Mouse (Mus musculus): ENCODE measurements around the gene Gpx5. TPM values are rescaled to one million over a fixed set of nuclear protein-coding genes. Genes with fewer than 3 reads are reported as not detected.

Gene Gpx5
- total RNA-seq, 2 experiments from 2014 or later = not detected

DNA sequence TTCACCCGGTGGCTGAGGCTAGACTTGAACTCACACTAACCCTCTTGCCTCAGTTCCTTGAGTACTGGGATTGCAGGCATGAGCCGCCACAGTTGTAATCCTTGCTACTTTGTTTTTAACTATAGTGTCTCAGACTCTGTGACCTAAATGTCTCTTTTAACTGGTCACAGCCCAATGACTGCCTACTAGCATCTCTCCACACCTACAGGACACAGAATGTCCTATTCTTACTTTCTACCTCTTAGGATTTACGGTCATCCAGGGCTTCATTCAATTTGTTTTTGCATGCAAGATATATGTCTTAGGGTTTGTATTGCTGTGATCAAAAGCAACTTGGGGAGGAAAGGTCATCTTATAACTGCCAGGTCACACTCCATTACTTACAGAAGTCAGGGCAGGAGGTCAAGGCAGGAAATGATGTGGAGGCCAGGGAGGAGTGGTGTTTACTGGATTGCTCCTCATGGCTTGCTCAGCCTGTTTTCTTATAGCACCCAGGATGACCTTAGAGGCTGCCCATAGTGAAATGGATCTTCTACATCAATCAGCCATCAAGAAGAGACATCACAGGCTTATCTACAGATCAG is 12.0 kb upstream of the Gpx5 start:
- intact Hi-C loops (cut with DNase I) = no loop called here
- no peak overlapping the region for H3K4me3 ChIP-seq
- H3K27ac ChIP-seq = no peak overlapping the region
- DNase-seq (ENCODE audit: extremely low spot score in 1 of 2, low spot score in 2 of 2) = no peak
- TF ChIP-seq CTCF (IDR thresholded peaks at IDR 0.05) = no peak

DNA sequence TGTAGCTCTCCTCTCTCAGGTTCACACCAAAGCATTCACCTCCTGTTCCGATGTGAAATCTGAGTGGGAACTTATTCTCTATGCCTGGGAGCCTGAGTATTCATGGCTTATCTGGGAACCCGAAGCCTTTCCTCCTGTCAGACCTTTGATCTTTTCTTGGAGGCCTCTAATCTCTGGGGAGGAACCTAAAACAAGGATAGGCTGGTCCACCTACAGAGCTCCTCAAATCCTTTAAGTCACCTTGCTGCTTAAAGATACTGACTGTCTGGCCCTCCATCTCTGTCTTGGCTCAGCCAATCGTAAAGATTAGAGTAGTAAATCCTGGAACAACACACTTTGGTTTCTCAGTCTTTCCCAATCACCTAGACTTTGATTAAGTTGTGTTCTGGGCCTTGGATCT is 6.0 kb upstream of the Gpx5 start:
- DNase-seq (ENCODE audit: extremely low spot score in 1 of 2, low spot score in 2 of 2) = no peak
- no peak for TF ChIP-seq CTCF (IDR thresholded peaks at IDR 0.05)
- Histone ChIP-seq H3K4me3 (no peak overlapping the region), H3K27ac (no peak overlapping the region)
- intact Hi-C loops (cut with DNase I) = no loop called here

DNA sequence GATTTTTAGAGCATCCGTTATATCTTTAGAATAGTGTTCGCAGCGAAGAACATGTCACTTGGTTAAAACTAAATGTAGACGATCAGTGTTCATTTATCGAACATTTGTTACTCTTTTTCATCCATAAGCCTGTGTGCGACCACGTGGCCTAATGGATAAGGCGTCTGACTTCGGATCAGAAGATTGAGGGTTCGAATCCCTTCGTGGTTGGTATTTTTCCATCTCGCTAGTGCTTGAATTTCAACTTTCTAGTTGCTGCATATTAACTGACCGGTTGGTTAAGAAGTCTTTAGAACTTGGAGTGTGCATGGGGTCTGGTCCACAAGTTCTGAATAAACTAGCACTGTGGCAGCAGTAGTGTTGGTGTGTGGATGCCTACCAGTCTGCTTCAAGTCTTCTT is 13.0 kb downstream of the Gpx5 start:
- TF ChIP-seq CTCF (IDR thresholded peaks at IDR 0.05) = no peak
- intact Hi-C loops (cut with DNase I) = loop anchor here (1.0 to 10.0 kb wide), 5 partner anchors 20 to 605 kb away; partner anchors contain the start of gene Zkscan3
- DNase-seq (ENCODE audit: extremely low spot score in 1 of 2, low spot score in 2 of 2) = peak; percentile 89
- Histone ChIP-seq H3K4me3 (peak overlapping the region; percentile 53), H3K27ac (no peak overlapping the region)

DNA sequence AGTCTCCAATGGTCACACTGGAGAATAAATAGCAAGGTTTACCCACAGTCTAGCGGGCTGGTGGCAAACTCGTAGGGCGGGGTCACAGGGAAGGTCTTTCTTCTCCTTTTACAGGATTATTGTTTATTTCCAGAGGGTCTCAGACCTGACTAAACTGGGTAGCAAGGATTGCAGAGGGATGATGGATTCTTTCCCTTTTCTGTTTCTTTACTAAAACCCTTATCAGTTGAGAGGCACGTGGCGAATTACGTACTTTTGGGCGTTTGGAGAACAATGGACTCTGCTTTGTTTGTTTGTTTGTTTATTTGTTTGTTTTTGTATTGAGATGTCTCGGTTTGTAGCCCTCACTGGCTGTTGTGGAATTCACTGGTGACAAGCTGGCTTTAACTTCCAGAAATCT is 13.5 kb downstream of the Gpx5 start:
- no peak overlapping the region for H3K27ac ChIP-seq
- intact Hi-C loops (cut with DNase I) = loop anchor here (1.0 to 10.0 kb wide), 5 partner anchors 20 to 606 kb away; partner anchors contain the start of gene Zkscan3
- TF ChIP-seq CTCF (IDR thresholded peaks at IDR 0.05) = no peak
- DNase-seq (ENCODE audit: extremely low spot score in 1 of 2, low spot score in 2 of 2) = no peak
- H3K4me3 ChIP-seq = peak overlapping the region; percentile 53

DNA sequence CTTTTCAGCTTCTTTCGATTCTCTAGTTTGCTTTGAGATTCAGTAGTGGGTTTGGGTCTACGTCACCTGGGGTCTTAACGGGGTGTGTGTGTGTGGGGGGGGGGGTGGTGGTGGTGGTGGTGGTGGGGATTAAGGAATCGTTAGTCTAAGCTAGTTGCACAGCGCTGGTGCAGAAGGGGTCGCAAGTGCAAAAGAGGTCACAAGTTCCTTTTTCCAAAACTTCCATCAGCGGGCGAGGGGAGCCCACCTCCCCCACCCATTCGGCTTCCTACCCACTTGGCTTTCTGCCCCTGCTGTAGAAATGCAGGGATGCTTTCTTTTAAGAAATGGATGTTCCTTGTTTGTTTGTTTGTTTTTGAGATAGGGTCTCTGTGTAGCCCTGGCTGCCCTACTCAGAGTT is 16.0 kb downstream of the Gpx5 start:
- peak overlapping the region; percentile 60 for H3K4me3 ChIP-seq
- TF ChIP-seq CTCF (IDR thresholded peaks at IDR 0.05) = no peak
- H3K27ac ChIP-seq = no peak overlapping the region
- no peak for DNase-seq (ENCODE audit: extremely low spot score in 1 of 2, low spot score in 2 of 2)
- intact Hi-C loops (cut with DNase I) = loop anchor here (2.0 to 10.0 kb wide), 5 partner anchors 50 to 608 kb away; partner anchors contain the start of gene Zkscan3

DNA sequence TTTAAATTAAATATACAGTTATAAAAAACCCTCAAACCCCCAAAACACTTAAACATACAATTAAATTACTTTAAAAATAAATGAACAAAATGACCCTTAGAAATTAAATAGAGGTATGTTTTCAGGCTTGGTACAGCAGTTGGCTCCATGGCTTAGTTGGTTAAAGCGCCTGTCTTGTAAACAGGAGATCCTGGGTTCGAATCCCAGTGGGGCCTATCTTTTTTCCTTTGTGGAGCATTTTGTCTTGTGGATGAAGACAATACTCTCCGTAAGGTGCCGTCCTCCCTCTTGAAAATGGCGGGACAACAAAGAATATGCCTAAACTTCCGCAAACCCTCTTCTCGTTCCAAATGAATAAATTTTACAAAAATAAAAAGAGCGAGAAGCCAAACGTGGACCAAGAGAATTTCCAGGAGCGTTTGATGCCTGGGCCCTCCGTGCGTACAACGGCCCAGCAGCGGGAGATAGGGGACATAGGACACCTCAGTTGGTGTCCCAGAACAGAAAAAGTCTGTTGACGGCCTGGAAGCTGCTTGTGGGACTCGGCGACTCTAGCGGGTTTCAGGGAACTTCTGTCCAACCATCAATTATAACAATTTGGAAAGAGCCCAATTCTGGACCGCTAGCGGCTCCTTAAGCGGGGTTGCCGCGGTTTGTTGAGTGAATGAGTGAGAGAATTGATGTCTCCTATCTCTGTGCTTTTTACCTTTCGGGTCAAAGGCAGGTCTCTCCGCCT is 16.5 kb downstream of the Gpx5 start:
- intact Hi-C loops (cut with DNase I) = loop anchor here (2.0 to 10.0 kb wide), 8 partner anchors 17 to 609 kb away; partner anchors contain the start of gene Zkscan3
- no peak overlapping the region for H3K27ac ChIP-seq
- TF ChIP-seq CTCF (IDR thresholded peaks at IDR 0.05) = no peak
- H3K4me3 ChIP-seq = peak overlapping the region; percentile 60
- peak; percentile 85 to 88 for DNase-seq (ENCODE audit: extremely low spot score in 1 of 2, low spot score in 2 of 2)

DNA sequence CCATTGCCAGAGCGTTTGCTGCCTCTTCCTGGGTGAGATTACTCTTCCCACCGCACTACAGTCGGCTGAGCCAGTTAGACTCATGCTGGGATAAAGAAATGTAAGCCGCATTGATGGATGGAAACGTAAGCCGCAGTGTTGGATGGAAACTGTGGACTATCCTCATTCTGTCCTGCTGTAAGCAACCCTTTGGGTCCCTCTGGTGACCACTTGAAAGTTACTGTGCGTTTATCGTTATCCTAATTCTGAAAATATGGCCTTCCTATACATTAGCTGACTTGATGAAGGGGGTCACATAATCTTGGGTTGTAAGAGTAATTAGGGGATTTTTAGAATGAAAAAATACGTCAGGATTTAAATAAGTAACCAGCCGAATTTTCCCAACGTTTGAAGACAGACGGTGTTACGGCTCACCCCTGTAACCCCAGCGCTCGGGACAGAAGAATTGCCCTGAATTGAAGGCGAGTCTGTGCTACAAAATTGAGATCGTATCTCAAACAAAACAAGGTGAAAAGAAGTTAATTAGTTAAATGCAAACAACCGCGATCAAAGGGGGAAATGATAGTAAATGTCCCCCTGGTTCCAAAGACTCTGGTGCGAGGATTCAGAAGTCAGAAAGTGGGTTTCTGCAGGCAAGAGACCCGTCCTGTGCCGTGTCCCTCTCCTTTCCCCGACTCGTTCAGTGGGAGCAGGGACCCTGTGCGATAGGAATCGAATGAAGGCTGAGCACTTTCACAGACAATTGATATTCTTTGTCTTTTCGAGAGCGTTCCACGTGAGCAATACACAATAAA is 17.3 kb downstream of the Gpx5 start:
- DNase-seq (ENCODE audit: extremely low spot score in 1 of 2, low spot score in 2 of 2) = peak in 1 of 2 experiments; percentile 26
- intact Hi-C loops (cut with DNase I) = loop anchor here (2.0 to 10.0 kb wide), 6 partner anchors 16 to 610 kb away; partner anchors contain the start of gene Zkscan3
- Histone ChIP-seq H3K27ac (no peak overlapping the region), H3K4me3 (peak overlapping the region; percentile 60)
- TF ChIP-seq CTCF (IDR thresholded peaks at IDR 0.05) = peak; percentile 37

DNA sequence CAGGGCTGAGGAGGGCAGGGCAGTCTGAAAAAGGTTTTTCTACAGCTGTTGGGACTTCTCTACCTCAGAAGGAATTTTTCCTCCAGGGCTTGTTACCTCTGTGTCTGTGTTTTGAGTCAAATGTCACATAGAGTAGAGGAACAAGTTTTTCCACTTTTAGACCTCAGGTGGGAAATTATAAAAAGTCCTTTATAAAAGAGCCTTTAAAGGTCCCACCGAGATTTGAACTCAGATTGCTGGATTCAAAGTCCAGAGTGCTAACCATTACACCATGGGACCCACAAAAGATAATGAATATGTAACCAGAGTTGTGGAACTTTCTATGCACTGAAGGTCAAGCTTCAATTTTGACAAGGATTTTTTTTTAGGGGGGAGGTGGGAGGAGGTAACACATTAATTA is 24.3 kb downstream of the Gpx5 start:
- no peak overlapping the region for H3K27ac ChIP-seq
- TF ChIP-seq CTCF (IDR thresholded peaks at IDR 0.05) = no peak
- DNase-seq (ENCODE audit: extremely low spot score in 1 of 2, low spot score in 2 of 2) = no peak
- H3K4me3 ChIP-seq = no peak overlapping the region
- intact Hi-C loops (cut with DNase I) = no loop called here

DNA sequence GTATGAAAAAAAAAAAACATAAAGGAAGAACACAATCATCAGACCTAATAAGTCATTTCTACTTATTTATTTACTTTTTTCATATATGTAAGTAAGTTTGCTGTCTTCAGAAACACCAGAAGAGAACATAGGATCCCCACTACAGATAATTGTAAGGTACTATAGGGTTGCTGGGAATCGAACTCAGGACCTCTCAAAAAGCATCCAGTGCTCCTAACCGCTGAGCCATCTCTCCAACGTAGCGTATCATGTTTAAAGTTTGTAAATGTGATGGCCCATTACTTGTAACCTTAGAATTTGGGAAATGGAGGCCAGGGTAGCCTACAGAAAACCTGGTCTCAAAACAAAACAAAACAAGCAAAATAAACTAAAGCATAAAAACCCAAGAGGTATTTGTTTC is 25.0 kb downstream of the Gpx5 start:
- no peak overlapping the region for H3K4me3 ChIP-seq
- no peak for DNase-seq (ENCODE audit: extremely low spot score in 1 of 2, low spot score in 2 of 2)
- intact Hi-C loops (cut with DNase I) = no loop called here
- TF ChIP-seq CTCF (IDR thresholded peaks at IDR 0.05) = no peak
- no peak overlapping the region for H3K27ac ChIP-seq

DNA sequence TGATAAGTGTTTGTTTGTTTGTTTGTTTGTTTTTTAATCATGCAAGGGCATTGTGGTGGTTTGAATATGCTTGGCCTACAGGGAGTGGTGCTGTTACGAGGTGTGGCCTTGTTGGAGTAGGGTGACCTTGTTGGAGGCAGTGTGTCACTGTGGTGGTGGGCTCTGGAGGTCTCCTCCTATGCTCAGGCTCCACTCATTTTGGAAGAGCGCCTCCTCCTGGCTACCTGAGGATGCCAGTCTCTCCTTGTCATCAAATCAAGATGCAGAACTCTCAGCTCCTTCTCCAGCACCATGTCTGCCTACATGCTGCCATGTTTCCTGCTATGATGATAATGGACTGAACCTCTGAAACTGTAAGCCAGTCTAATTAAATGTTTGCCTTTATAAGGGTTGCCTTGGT is 26.8 kb downstream of the Gpx5 start:
- Histone ChIP-seq H3K4me3 (no peak overlapping the region), H3K27ac (no peak overlapping the region)
- no peak for DNase-seq (ENCODE audit: extremely low spot score in 1 of 2, low spot score in 2 of 2)
- intact Hi-C loops (cut with DNase I) = no loop called here
- no peak for TF ChIP-seq CTCF (IDR thresholded peaks at IDR 0.05)

DNA sequence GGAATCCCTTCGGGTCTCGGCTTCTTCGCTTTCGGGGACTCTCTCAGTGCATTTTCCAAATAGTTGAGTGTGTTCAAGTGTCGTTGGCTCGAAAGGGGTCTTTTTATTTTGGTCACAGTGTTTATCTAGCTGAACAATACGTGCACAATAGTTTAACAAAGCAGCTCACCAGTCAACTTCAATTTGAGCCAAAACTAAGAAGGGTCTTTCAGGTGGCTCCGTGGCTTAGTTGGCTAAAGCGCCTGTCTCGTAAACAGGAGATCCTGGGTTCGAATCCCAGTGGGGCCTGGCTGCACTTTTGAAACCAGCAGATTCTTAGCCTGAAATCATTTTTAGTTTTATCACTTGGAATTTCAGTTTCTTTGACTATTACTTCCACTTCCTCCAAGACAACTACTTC is 28.2 kb downstream of the Gpx5 start:
- no peak for TF ChIP-seq CTCF (IDR thresholded peaks at IDR 0.05)
- intact Hi-C loops (cut with DNase I) = loop anchor here (1.0 to 5.0 kb wide), 2 partner anchors 10 to 62 kb away; no protein-coding TSS in a partner anchor
- H3K27ac ChIP-seq = no peak overlapping the region

DNA sequence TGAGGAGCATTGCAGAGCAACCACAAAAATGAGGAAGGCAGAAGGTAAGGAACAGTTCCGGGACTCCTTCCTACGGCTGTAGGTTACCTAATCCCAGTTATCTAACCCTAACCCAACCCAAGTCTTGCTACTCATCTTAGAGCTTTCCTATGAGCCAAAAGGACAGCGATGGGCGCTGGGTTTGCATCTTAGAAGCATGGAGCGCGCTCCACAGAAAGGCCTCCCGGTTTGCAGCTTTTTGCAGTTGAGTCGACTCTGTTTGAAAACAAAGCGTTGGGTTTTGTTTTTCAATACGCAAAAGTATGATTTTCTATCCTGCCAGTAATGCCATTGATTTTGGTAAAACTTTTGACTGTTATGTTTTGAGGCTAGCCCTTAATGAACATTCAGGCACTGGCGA is 28.6 kb downstream of the Gpx5 start:
- no peak for TF ChIP-seq CTCF (IDR thresholded peaks at IDR 0.05)
- Histone ChIP-seq H3K4me3 (peak overlapping the region; percentile 55), H3K27ac (no peak overlapping the region)
- DNase-seq (ENCODE audit: extremely low spot score in 1 of 2, low spot score in 2 of 2) = no peak
- intact Hi-C loops (cut with DNase I) = loop anchor here (1.0 to 5.0 kb wide), 2 partner anchors 10 to 62 kb away; no protein-coding TSS in a partner anchor

More for the DNA sequence above, 28.2 kb downstream of the Gpx5 start:
- peak; percentile 59 to 73 for DNase-seq (ENCODE audit: extremely low spot score in 1 of 2, low spot score in 2 of 2)
- H3K4me3 ChIP-seq = peak overlapping the region; percentile 55
